Mouse (Mus musculus): ENCODE results near the gene Oas1h. TPM values are rescaled to one million over a fixed set of nuclear protein-coding genes. Genes with fewer than 3 reads are reported as not detected.

Oas1h gene
- total RNA-seq (2021), result not detected
- long read RNA-seq, experiment 1, result 0 reads
- long read RNA-seq, experiment 2, result 0 reads

DNA sequence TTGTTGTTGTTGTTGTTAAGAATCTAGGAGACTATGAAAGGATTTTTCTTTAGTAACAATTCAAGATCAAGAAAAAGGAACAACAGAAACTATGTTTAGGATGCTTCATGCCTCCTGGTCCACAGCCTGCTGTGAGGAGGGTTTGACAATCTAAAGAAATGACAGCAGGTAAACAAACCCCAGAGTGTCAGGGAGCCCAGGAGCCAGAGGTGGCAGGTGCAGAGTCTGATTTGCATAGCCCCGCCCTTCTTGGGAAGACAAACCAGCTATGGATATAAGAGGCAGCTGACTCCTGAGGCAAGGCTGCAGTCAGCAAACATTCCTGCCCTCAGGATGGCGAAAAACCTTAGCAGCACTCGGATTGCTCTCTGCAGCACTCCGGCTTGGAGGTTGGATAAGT lies at the start of gene Oas1h:
TSS of gene Oas1h (plus strand) at position 301 of the 400 bp plus-strand sequence.
- intact Hi-C loops (cut with DNase I), result no loop called here
- H3K27ac ChIP-seq, result no peak within 1 kb of the TSS
- no peak for DNase-seq (ENCODE audit: extremely low spot score in 1 of 2, low spot score in 2 of 2)
- TF ChIP-seq CTCF (IDR thresholded peaks at IDR 0.05), result no peak
- no peak within 1 kb of the TSS for H3K4me3 ChIP-seq

DNA sequence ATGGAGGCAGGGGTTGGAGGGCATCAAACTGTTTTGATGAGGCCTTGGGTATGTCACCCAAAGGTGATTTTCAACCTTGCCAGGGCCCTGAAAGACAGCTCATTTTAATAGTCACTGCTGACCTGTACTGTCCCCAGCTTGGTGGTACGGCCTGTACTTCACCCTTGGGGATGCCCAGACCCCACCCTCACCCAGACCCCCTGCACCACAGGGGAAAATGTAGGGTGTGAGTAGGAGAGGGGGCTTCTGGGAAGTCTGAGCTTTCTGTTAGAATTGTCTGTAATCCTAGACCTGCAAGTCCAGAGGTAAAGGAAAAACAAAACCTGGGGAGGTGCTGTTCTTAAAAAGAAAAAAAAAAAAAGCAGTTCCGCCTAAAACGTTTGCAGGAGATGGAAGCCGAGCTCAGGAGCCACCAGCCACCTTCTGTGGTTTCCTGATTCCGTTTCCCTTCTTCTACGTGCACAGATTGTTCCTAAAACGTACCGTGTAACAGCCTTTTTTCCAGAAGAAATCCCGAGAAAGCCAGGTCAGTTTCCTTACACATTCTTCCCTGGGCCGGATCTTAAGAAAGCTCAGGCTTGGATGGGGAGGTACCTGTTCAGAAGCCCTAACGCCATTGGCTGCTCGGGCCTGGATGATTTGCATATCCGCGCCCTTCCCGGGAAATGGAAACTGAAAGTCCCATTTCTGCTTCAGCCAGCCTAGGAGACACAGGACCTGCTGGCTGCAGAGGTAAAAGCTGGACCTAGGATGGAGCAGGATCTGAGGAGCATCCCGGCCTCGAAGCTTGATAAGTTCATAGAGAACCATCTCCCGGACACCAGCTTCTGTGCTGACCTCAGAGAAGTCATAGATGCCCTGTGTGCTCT lies 49.0 kb upstream of the Oas1h start, which contains the start of gene Oas1c:
TSS of gene Oas1c (minus strand) at position 564 of the 869 bp plus-strand sequence.
- intact Hi-C loops (cut with DNase I), result loop anchor here (5.0 to 10.0 kb wide), 2 partner anchors 310 to 343 kb away; partner anchors contain the start of gene Plbd2
- H3K27ac ChIP-seq, result peak within 1 kb of the TSS; percentile 66
- no peak for TF ChIP-seq CTCF (IDR thresholded peaks at IDR 0.05)
- peak within 1 kb of the TSS; percentile 49 for H3K4me3 ChIP-seq
- DNase-seq (ENCODE audit: extremely low spot score in 1 of 2, low spot score in 2 of 2), result peak; percentile 71 to 73

- H3K27ac ChIP-seq, result no peak overlapping the region
- H3K4me3 ChIP-seq, result peak overlapping the region; percentile 49
- intact Hi-C loops (cut with DNase I), result loop anchor here (5.0 to 10.0 kb wide), 2 partner anchors 311 to 342 kb away; partner anchors contain the start of gene Plbd2
- no peak for TF ChIP-seq CTCF (IDR thresholded peaks at IDR 0.05)
- no peak for DNase-seq (ENCODE audit: extremely low spot score in 1 of 2, low spot score in 2 of 2)
Observed at GRCm38 (mm10) chr5:120813023-120813422, 48.2 kb upstream of the Oas1h start.

- H3K27ac ChIP-seq, result no peak overlapping the region
- H3K4me3 ChIP-seq, result no peak overlapping the region
- intact Hi-C loops (cut with DNase I), result loop anchor here (10.0 kb wide), 1 partner anchor 339 kb away; no protein-coding TSS in a partner anchor
- no peak for DNase-seq (ENCODE audit: extremely low spot score in 1 of 2, low spot score in 2 of 2)
- peak; percentile 66 for TF ChIP-seq CTCF (IDR thresholded peaks at IDR 0.05)
Observed at GRCm38 (mm10) chr5:120815949-120816348, 45.3 kb upstream of the Oas1h start.

DNA sequence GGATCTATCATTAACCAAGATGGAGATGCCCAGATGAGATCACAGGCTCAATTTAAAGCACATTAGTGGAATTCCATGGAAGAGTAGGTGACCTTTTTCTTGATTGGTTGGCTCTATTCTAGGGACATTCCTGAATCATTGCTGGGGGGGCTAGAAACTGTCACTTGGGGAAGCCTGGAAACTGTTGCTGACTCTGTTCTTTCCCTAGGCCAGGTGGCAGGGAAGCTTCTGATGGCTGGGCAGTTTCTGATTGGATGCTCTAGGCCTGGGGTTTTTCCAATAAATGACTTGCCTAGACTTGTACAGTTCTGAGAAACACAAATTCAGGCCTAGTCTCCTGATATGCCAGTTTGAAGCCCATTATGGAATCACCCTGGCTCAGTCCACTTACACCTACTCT lies 42.2 kb upstream of the Oas1h start:
- DNase-seq (ENCODE audit: extremely low spot score in 1 of 2, low spot score in 2 of 2), result no peak
- intact Hi-C loops (cut with DNase I), result loop anchor here (10.0 kb wide), 1 partner anchor 336 kb away; no protein-coding TSS in a partner anchor
- Histone ChIP-seq H3K4me3 (no peak overlapping the region), H3K27ac (no peak overlapping the region)
- TF ChIP-seq CTCF (IDR thresholded peaks at IDR 0.05), result no peak

DNA sequence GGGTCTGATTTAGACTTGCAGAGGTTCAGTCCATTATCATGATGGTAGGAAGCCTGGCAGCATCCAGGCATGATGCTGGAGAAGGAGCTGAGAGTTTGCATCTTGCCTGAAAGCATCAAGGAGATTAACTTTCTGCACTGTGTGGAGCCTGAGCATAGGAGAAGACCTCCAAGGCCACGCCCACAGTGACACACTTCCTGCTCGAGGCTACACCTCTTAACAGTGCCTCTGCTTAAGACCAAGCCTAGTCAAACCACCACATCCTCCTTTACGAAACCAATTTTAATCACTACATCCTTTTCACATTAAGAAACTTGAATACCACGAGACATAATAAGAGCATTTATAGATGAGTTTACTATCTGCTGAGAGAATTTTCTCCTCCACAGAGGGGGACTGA lies 30.2 kb upstream of the Oas1h start:
- Histone ChIP-seq H3K4me3 (no peak overlapping the region), H3K27ac (no peak overlapping the region)
- intact Hi-C loops (cut with DNase I), result loop anchor here (2.0 to 10.0 kb wide), 2 partner anchors 94 to 344 kb away; no protein-coding TSS in a partner anchor
- TF ChIP-seq CTCF (IDR thresholded peaks at IDR 0.05), result no peak
- DNase-seq (ENCODE audit: extremely low spot score in 1 of 2, low spot score in 2 of 2), result no peak

DNA sequence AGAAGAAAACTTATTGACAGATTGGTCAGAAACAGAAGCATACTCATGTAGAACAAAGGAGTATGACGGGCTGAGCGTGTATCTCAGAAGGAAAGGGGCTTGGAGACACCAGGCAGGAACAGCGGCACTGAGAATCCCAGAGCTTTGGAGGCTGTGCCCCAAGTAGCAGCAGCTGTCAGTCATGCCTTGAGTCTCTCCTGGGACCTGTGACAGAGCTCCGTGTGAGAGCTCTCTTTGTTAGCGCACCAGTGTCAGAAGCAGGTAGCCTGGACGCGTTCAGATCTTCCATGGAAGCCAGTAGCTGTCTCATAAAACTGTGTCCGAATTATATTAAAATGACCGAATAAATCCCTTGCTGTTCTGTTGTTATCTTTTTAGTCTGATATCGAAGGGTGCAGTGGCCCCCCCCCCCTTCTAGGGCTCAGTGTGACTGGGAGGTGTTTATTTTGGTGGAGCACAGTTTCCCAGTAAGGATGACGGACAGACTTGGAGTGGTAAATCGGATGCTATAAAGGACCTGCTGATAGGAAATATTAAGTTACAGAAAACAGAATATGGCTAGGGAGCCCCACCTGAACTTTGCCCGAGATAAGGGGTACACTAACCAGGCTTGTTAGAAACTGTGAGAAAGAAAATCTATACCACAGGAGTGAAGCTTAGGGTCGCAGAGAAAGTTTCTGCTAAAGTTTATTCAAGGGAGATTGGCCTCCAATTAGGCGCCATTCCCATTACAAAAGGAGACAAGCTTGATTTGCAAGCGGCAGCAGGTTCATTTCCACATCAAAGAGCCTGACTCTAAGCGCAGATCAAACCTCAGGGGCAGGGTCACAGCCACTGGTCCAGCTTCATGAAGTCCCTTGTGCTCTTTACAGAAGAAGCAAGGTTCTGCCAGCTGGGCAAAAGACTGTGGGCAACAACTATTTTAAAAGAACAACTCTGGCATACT lies 27.6 kb upstream of the Oas1h start:
- intact Hi-C loops (cut with DNase I), result loop anchor here (10.0 kb wide), 1 partner anchor 341 kb away; no protein-coding TSS in a partner anchor
- Histone ChIP-seq H3K27ac (no peak overlapping the region), H3K4me3 (no peak overlapping the region)
- no peak for TF ChIP-seq CTCF (IDR thresholded peaks at IDR 0.05)
- DNase-seq (ENCODE audit: extremely low spot score in 1 of 2, low spot score in 2 of 2), result no peak

GRCm38 (mm10) chr5:120836731-120837585 lies 24.3 kb upstream of the Oas1h start:
- Histone ChIP-seq H3K4me3 (no peak overlapping the region), H3K27ac (no peak overlapping the region)
- TF ChIP-seq CTCF (IDR thresholded peaks at IDR 0.05), result peak; percentile 65
- peak; percentile 10 to 49 for DNase-seq (ENCODE audit: extremely low spot score in 1 of 2, low spot score in 2 of 2)
- intact Hi-C loops (cut with DNase I), result loop anchor here (10.0 kb wide), 1 partner anchor 338 kb away; no protein-coding TSS in a partner anchor

- no peak for DNase-seq (ENCODE audit: extremely low spot score in 1 of 2, low spot score in 2 of 2)
- Histone ChIP-seq H3K27ac (no peak overlapping the region), H3K4me3 (no peak overlapping the region)
- intact Hi-C loops (cut with DNase I), result no loop called here
- TF ChIP-seq CTCF (IDR thresholded peaks at IDR 0.05), result no peak
Observed at GRCm38 (mm10) chr5:120844713-120845112, 16.5 kb upstream of the Oas1h start.

- no peak within 1 kb of the TSS for H3K27ac ChIP-seq
- no peak for DNase-seq (ENCODE audit: extremely low spot score in 1 of 2, low spot score in 2 of 2)
- intact Hi-C loops (cut with DNase I), result no loop called here
- TF ChIP-seq CTCF (IDR thresholded peaks at IDR 0.05), result no peak
- no peak within 1 kb of the TSS for H3K4me3 ChIP-seq
Observed at GRCm38 (mm10) chr5:120847067-120847466, 14.2 kb upstream of the Oas1h start, which contains the start of gene Oas1f. Oas1f (plus strand) TSS chr5:120847367.

Measured in left cerebral cortex, adult 2 months (tissue).